Mouse (Mus musculus) erythroid progenitor cell, adult 5-6 weeks (primary cell): ENCODE results near the gene Grn. TPM values are rescaled to one million over a fixed set of nuclear protein-coding genes. Genes with fewer than 3 reads are reported as not detected.

Source experiments
- ATAC-seq: replicated peaks from 2 replicates; pipeline ENCODE4 v1.8.0; 2016; ENCODE audit warnings: moderate number of reproducible peaks, mild to moderate bottlenecking, moderate TSS enrichment, inconsistent platforms; ENCODE audit not compliant: poor library complexity, low FRiP score, severe bottlenecking
- total RNA-seq, 2 experiments: library from RNA; stranded (forward) in 1 of 2; stranded (reverse) in 1 of 2; fragments of 150-400 nt in 1 of 2; fragments of 186-747, 209-891 nt in 1 of 2; gene quantifications; 2 replicates each; pipeline versions ENCODE4 v1.2.3 to v1.2.4; 2015 to 2017; ENCODE audit warnings: low replicate concordance in 2 of 2

Grn gene
- total RNA-seq, 2 experiments from 2014 or later = 49.9 to 125 TPM

GRCm38 (mm10) chr11:102461764-102462163 is 31.6 kb downstream of the Grn start:
- ATAC-seq = no peak

GRCm38 (mm10) chr11:102464901-102465300 is 34.8 kb downstream of the Grn start:
- ATAC-seq = no peak

- ATAC-seq = no peak
Measured at GRCm38 (mm10) chr11:102465713-102466436, 35.8 kb downstream of the Grn start.

GRCm38 (mm10) chr11:102467041-102467631 is 37.0 kb downstream of the Grn start:
- peak; percentile 86 for ATAC-seq

GRCm38 (mm10) chr11:102469648-102470357 is 39.7 kb downstream of the Grn start, which contains the start of gene Itga2b:
TSS of gene Itga2b (minus strand) at chr11:102470122.
- peak; percentile 76 for ATAC-seq

DNA sequence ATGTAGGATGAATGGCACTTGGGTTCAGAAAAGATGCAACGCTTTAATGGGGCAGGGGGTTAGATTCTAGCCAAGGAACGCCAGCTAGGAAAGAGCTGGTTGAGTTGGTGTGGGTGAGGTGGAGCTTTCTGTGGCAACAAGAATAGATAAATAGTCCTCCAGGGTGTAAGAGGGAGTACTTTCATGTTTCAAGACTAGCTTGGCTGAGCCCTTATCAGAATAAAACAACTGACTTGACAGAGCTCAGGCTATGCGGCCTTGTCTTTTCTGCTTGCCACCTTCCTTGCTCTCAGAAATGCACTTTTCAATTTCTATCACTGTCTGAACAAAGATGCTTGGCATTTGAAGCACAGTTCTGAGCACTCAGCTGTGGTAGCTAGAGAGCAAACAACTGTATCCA is 44.9 kb downstream of the Grn start:
- ATAC-seq = 0 out of 2 replicates have a peak, but pooled peaks have one; percentile 33

DNA sequence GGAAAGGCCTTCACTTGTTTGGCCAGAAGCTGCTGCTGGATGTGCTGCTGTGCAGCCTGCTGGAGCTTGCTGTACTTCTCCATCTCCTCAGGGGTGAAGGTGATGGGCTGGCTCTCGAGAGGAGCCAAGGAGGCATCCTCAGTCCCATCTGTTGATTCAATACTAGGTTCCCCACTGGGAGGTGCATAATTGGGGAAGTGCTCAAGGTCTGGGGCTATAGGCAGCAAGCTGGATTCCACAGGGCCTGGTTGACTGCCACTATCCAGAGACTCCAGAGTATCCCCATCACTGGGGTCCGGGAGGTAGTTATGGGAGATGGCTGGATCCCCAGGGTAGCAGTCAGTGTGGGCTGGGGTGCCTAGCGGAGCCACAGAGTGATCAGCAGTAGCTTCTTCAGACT is 48.6 kb downstream of the Grn start:
- ATAC-seq = no peak

- ATAC-seq = no peak
Measured at GRCm38 (mm10) chr11:102479581-102479980, 49.5 kb downstream of the Grn start.

DNA sequence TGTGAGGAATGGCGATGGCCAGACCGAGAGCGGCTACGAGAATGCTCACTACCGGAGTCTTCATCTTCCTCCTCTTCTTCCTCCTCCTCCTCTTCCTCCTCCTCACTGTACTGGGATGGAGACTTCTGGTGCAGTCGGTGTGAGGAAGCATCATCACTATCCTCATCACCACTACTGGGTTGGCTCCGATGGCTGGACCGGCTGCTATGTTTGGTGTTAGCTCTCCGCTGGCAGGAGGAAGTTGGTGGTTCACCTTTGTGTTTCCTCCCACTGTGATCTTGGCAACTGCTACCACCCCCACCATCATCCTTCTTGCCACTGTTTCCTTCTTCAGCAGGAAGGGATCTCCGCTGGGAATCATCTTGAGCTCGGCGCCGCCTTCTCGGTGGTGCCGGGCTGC is 50.0 kb downstream of the Grn start:
- no peak for ATAC-seq

GRCm38 (mm10) chr11:102480897-102481296 is 50.8 kb downstream of the Grn start:
- no peak for ATAC-seq

- no peak for ATAC-seq
Measured at GRCm38 (mm10) chr11:102481779-102482178, 51.7 kb downstream of the Grn start.

Other genes starting within 250 kb of the Grn start
- gene Lsm12, start 245.0 kb upstream of the Grn start, total RNA-seq (2015; ENCODE audit: low replicate concordance) = 60.8 and 82.5 TPM in 2 replicates
- gene Lsm12, start 245.0 kb upstream of the Grn start, total RNA-seq (2017; ENCODE audit: low replicate concordance) = 28.0 and 39.7 TPM in 2 replicates
- 4.0 and 14.3 TPM in 2 replicates for gene G6pc3, start 240.7 kb upstream of the Grn start, total RNA-seq (2015; ENCODE audit: low replicate concordance)
- 4.4 and 8.6 TPM in 2 replicates for gene G6pc3, start 240.7 kb upstream of the Grn start, total RNA-seq (2017; ENCODE audit: low replicate concordance)
- 11.9 and 36.9 TPM in 2 replicates for gene Hdac5, start 200.1 kb upstream of the Grn start, total RNA-seq (2015; ENCODE audit: low replicate concordance)
- gene Hdac5, start 200.1 kb upstream of the Grn start, total RNA-seq (2017; ENCODE audit: low replicate concordance) = 6.4 and 9.9 TPM in 2 replicates
- 26.7 and 30.2 TPM in 2 replicates for gene BC030867, start 181.4 kb upstream of the Grn start, total RNA-seq (2015; ENCODE audit: low replicate concordance)
- 14.4 and 14.5 TPM in 2 replicates for gene BC030867, start 181.4 kb upstream of the Grn start, total RNA-seq (2017; ENCODE audit: low replicate concordance)
- gene Asb16, start 161.6 kb upstream of the Grn start, total RNA-seq (2015; ENCODE audit: low replicate concordance) = not detected in 2 replicates
- gene Asb16, start 161.6 kb upstream of the Grn start, total RNA-seq (2017; ENCODE audit: low replicate concordance) = not detected in 2 replicates
- 46.1 and 52.6 TPM in 2 replicates for gene Tmub2, start 145.4 kb upstream of the Grn start, total RNA-seq (2015; ENCODE audit: low replicate concordance)
- 36.9 and 43.5 TPM in 2 replicates for gene Tmub2, start 145.4 kb upstream of the Grn start, total RNA-seq (2017; ENCODE audit: low replicate concordance)
- gene Atxn7l3, start 133.7 kb upstream of the Grn start, total RNA-seq (2015; ENCODE audit: low replicate concordance) = 14.3 and 22.0 TPM in 2 replicates
- 9.8 and 16.8 TPM in 2 replicates for gene Atxn7l3, start 133.7 kb upstream of the Grn start, total RNA-seq (2017; ENCODE audit: low replicate concordance)
- 77.5 and 82.2 TPM in 2 replicates for gene Ubtf, start 110.6 kb upstream of the Grn start, total RNA-seq (2015; ENCODE audit: low replicate concordance)
- 281 and 468 TPM in 2 replicates for gene Ubtf, start 110.6 kb upstream of the Grn start, total RNA-seq (2017; ENCODE audit: low replicate concordance)
- gene Slc4a1, start 64.1 kb upstream of the Grn start, total RNA-seq (2015; ENCODE audit: low replicate concordance) = 5,198 and 5,361 TPM in 2 replicates
- gene Slc4a1, start 64.1 kb upstream of the Grn start, total RNA-seq (2017; ENCODE audit: low replicate concordance) = 5,184 and 5,388 TPM in 2 replicates
- not detected in 2 replicates for gene Rundc3a, start 36.9 kb upstream of the Grn start, total RNA-seq (2015; ENCODE audit: low replicate concordance)
- not detected in 2 replicates for gene Rundc3a, start 36.9 kb upstream of the Grn start, total RNA-seq (2017; ENCODE audit: low replicate concordance)
- 211 and 271 TPM in 2 replicates for gene Slc25a39, start 22.4 kb upstream of the Grn start, total RNA-seq (2015; ENCODE audit: low replicate concordance)
- 78.9 and 80.8 TPM in 2 replicates for gene Slc25a39, start 22.4 kb upstream of the Grn start, total RNA-seq (2017; ENCODE audit: low replicate concordance)
- not detected in 2 replicates for gene Fam171a2, start 17.4 kb downstream of the Grn start, total RNA-seq (2015; ENCODE audit: low replicate concordance)
- not detected in 2 replicates for gene Fam171a2, start 17.4 kb downstream of the Grn start, total RNA-seq (2017; ENCODE audit: low replicate concordance)
- gene Itga2b, start 39.8 kb downstream of the Grn start, total RNA-seq (2015; ENCODE audit: low replicate concordance) = 4.2 and 15.9 TPM in 2 replicates
- gene Itga2b, start 39.8 kb downstream of the Grn start, total RNA-seq (2017; ENCODE audit: low replicate concordance) = 20.4 and 34.3 TPM in 2 replicates
- 50.5 and 65.4 TPM in 2 replicates for gene Gpatch8, start 126.1 kb downstream of the Grn start, total RNA-seq (2015; ENCODE audit: low replicate concordance)
- gene Gpatch8, start 126.1 kb downstream of the Grn start, total RNA-seq (2017; ENCODE audit: low replicate concordance) = 57.3 and 90.6 TPM in 2 replicates
- gene Gm11627, start 149.1 kb downstream of the Grn start, total RNA-seq (2015; ENCODE audit: low replicate concordance) = not detected in 2 replicates
- gene Gm11627, start 149.1 kb downstream of the Grn start, total RNA-seq (2017; ENCODE audit: low replicate concordance) = not detected in 2 replicates
- not detected in 2 replicates for gene Fzd2, start 174.1 kb downstream of the Grn start, total RNA-seq (2015; ENCODE audit: low replicate concordance)
- not detected in 2 replicates for gene Fzd2, start 174.1 kb downstream of the Grn start, total RNA-seq (2017; ENCODE audit: low replicate concordance)
- not detected in 2 replicates for gene Meioc, start 233.4 kb downstream of the Grn start, total RNA-seq (2015; ENCODE audit: low replicate concordance)
- not detected in 2 replicates for gene Meioc, start 233.4 kb downstream of the Grn start, total RNA-seq (2017; ENCODE audit: low replicate concordance)